Mouse (Mus musculus): Measurements from ENCODE around the gene Hmx2. TPM values are rescaled to one million over a fixed set of nuclear protein-coding genes. Genes with fewer than 3 reads are reported as not detected.

The Hmx2 gene
- polyA plus RNA-seq, 1 experiment = 1.2 TPM

DNA sequence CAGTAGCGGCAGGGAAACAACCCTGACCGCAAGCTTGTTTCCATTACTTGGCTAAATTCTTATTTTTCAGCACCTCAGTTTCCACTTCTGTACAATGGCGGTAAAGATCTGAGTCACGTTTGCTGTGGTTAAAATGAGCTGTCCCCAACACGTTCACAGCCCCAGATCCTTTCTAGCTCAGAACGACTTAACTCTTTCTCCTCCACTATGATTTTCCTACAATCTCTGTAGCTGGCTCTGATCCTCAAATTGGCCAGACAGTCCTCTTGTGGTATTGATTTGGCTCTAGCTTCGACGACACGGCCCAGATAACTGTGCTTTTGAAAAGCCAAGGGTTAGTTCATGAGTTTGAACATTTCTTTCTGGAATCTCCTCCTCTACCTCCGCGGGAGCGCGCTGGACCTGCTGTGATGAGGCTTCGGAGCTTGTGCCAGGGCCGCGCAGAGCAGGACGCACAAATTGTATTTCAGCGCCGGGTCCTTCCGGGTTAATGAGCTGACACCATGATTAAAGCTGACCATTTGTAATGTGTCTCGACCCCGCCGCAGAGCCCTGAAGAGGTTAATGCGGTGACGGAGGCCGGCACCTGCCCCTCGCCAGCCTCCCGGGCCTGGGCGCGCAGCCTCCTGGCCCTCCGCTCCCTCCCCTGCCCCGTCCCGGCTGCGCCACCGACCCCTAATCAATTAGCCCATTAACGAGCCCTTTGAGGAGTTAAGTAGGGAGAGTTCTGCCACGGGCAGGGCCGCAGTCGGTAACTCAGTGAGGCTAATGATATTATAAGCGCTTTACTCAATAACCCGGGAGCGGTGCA is 3.6 kb downstream of the Hmx2 start:
- no peaks in the 10 kb centered on the region for H3K36me3 ChIP-seq (ENCODE audit: control insufficient read depth, insufficient read depth, low read length)
- peaks cover 17% of the 10 kb centered on the region for H3K4me1 ChIP-seq (ENCODE audit: control insufficient read depth, insufficient read depth, insufficient read length, low read length)
- no peak for TF ChIP-seq POLR2A (IDR thresholded peaks at IDR 0.05; ENCODE audit: low read depth, low read length)
- TF ChIP-seq CTCF (IDR thresholded peaks at IDR 0.05; ENCODE audit: extremely low read depth, insufficient read length, insufficient replicate concordance, low read depth, low read length) = no peak
- no peak overlapping the region for H3K27ac ChIP-seq (ENCODE audit: insufficient read depth, low read depth, low read length)
- H3K4me3 ChIP-seq (ENCODE audit: low read depth, low read length) = no peak overlapping the region
- 4% methylated on average over 42 of the region's 42 CpGs for WGBS
- peaks cover 95% of the 10 kb centered on the region for H3K27me3 ChIP-seq (ENCODE audit: control insufficient read depth, insufficient read depth, low read length)

DNA sequence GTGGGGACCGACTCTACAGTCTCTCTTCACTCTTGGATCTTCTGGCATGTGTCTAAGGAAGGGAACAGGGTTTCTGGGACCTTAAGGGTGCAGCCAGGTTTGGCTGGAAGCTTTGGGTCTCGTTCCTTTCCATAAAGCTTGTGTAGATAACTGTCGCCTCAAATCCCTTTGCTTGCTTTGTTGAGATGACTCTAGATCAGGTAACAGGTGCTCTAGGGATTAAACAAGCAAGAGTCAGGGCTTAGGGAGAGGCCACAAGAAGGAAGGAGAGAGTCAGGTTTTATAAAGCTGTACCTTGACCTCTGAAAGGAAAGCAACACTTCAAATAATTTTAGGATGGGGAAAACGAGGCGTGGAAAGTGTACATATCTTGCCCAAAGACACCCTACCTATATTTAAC is 4.2 kb downstream of the Hmx2 start:
- H3K27me3 ChIP-seq (ENCODE audit: control insufficient read depth, insufficient read depth, low read length) = peaks cover 96% of the 10 kb centered on the region
- no peak for TF ChIP-seq POLR2A (IDR thresholded peaks at IDR 0.05; ENCODE audit: low read depth, low read length)
- no peak for TF ChIP-seq CTCF (IDR thresholded peaks at IDR 0.05; ENCODE audit: extremely low read depth, insufficient read length, insufficient replicate concordance, low read depth, low read length)
- no peaks in the 10 kb centered on the region for H3K36me3 ChIP-seq (ENCODE audit: control insufficient read depth, insufficient read depth, low read length)
- 5% methylated on average over 5 of the region's 5 CpGs for WGBS
- peaks cover 17% of the 10 kb centered on the region for H3K4me1 ChIP-seq (ENCODE audit: control insufficient read depth, insufficient read depth, insufficient read length, low read length)
- H3K27ac ChIP-seq (ENCODE audit: insufficient read depth, low read depth, low read length) = no peak overlapping the region
- H3K4me3 ChIP-seq (ENCODE audit: low read depth, low read length) = no peak overlapping the region

DNA sequence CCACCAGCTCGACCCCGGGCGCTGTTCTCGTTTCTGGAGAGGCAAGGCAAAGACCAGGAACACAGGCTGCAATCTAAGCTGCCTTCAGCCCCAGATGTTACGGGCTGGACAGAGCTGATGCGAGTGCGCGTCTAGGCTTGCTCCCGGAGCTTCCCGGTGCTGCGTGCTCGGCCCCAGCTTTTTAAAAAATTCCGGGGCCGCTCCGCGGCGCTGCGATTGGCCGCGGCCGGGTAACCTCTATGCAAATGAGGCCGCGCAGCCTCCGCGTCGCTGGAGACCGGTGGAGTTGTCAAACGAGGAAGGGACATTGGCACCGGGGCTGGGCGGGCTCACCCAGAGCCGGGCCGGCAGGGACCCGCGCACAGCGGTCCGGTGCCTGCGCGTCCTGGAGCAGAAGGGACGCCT is 5.2 kb downstream of the Hmx2 start:
- peaks cover 17% of the 10 kb centered on the region for H3K4me1 ChIP-seq (ENCODE audit: control insufficient read depth, insufficient read depth, insufficient read length, low read length)
- no peak overlapping the region for H3K27ac ChIP-seq (ENCODE audit: insufficient read depth, low read depth, low read length)
- TF ChIP-seq POLR2A (IDR thresholded peaks at IDR 0.05; ENCODE audit: low read depth, low read length) (no peak), CTCF (IDR thresholded peaks at IDR 0.05; ENCODE audit: extremely low read depth, insufficient read length, insufficient replicate concordance, low read depth, low read length) (no peak)
- H3K36me3 ChIP-seq (ENCODE audit: control insufficient read depth, insufficient read depth, low read length) = no peaks in the 10 kb centered on the region
- 1% methylated on average over 39 of the region's 39 CpGs for WGBS
- H3K27me3 ChIP-seq (ENCODE audit: control insufficient read depth, insufficient read depth, low read length) = peaks cover 91% of the 10 kb centered on the region
- peak overlapping the region; percentile 47 for H3K4me3 ChIP-seq (ENCODE audit: low read depth, low read length)

DNA sequence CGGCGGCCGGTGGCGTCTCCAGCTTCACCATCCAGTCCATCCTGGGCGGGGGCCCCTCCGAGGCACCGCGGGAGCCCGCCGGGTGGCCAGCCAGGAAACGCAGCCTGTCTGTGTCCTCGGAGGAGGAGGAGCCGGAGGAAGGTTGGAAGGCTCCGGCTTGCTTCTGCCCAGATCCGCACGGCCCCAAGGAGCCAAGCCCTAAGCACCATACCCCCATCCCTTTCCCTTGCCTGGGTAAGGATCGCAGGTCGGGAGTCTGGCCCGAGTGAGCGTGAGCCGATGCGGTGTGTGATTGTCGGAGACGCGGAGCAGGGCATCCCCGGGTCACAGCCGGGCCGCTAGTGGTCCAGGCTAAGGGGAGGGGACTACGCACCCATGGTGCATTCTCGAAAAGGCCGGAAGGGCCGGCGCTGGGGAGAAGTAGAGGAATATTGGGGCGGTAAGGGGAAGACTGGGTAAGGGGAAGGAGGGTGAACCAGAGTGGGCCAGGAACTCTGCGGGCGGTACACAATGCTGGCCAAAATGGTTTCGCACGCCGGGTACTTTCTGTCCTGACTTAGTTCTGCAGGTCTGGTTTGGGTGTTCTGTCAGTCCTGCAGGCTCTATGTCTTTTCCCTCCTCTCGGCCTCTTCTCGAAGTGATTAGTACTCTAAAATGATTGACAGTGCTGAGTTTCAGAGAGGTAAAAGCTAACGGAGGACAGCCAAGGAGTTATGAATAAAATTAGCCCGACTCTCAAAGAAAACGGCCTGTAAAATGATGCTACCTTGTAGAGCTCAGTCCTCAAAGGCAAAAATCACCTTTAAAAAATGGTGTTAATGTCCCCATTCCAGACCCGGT is 6.0 kb downstream of the Hmx2 start:
- WGBS = 3% methylated on average over 45 of the region's 45 CpGs
- peaks cover 17% of the 10 kb centered on the region for H3K4me1 ChIP-seq (ENCODE audit: control insufficient read depth, insufficient read depth, insufficient read length, low read length)
- peak overlapping the region; percentile 47 for H3K4me3 ChIP-seq (ENCODE audit: low read depth, low read length)
- H3K36me3 ChIP-seq (ENCODE audit: control insufficient read depth, insufficient read depth, low read length) = no peaks in the 10 kb centered on the region
- TF ChIP-seq CTCF (IDR thresholded peaks at IDR 0.05; ENCODE audit: extremely low read depth, insufficient read length, insufficient replicate concordance, low read depth, low read length) = no peak
- TF ChIP-seq POLR2A (IDR thresholded peaks at IDR 0.05; ENCODE audit: low read depth, low read length) = no peak
- no peak overlapping the region for H3K27ac ChIP-seq (ENCODE audit: insufficient read depth, low read depth, low read length)
- H3K27me3 ChIP-seq (ENCODE audit: control insufficient read depth, insufficient read depth, low read length) = peaks cover 85% of the 10 kb centered on the region

DNA sequence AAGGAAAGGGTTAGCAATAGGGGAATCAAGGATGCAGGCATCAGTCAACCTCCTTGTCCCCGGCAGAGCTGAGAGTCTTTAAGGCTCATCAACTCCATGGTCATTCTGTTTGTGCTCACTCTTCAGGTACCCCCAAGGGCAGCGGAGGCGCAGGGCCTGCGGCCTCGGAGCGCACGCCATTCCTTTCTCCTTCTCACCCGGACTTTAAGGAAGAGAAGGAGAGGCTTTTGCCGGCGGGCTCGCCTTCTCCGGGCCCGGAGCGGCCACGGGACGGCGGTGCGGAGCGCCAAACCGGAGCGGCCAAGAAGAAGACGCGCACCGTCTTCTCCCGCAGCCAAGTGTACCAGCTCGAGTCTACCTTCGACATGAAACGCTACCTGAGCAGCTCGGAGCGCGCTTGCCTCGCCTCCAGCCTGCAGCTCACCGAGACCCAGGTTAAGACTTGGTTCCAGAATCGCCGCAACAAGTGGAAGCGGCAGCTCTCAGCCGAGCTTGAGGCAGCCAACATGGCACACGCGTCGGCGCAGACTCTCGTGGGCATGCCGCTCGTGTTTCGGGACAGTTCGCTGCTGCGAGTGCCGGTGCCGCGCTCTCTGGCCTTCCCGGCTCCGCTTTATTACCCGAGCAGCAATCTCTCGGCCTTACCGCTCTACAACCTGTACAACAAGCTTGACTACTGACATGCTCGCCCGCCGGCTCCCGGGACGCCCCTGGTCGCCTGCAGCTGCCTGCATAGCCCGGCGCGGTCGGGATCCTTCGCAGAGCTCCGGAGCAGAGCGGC is 6.9 kb downstream of the Hmx2 start:
- peaks cover 76% of the 10 kb centered on the region for H3K27me3 ChIP-seq (ENCODE audit: control insufficient read depth, insufficient read depth, low read length)
- peak overlapping the region; percentile 44 for H3K4me3 ChIP-seq (ENCODE audit: low read depth, low read length)
- TF ChIP-seq CTCF (IDR thresholded peaks at IDR 0.05; ENCODE audit: extremely low read depth, insufficient read length, insufficient replicate concordance, low read depth, low read length) (no peak), POLR2A (IDR thresholded peaks at IDR 0.05; ENCODE audit: low read depth, low read length) (no peak)
- no peaks in the 10 kb centered on the region for H3K36me3 ChIP-seq (ENCODE audit: control insufficient read depth, insufficient read depth, low read length)
- 2% methylated on average over 68 of the region's 68 CpGs for WGBS
- peaks cover 17% of the 10 kb centered on the region for H3K4me1 ChIP-seq (ENCODE audit: control insufficient read depth, insufficient read depth, insufficient read length, low read length)
- no peak overlapping the region for H3K27ac ChIP-seq (ENCODE audit: insufficient read depth, low read depth, low read length)

DNA sequence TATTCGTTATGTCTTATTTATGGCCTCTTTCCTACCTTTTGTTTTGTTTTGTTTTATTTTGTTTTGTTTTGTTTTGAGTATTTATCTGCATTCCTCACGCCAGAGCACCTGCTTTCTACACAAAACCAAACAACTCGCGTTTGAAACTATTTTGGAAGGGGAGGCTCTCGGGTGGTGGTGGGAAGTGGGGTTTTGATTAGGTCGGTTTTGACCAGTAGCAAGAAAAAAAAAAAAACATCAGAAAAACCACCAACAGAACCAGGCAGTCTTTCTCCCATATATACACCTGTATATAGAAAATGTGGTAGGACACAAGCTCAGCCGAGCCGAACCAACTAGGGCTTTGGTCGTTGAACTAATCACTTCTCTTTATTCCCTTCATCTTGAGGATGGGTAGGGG is 7.5 kb downstream of the Hmx2 start:
- H3K27ac ChIP-seq (ENCODE audit: insufficient read depth, low read depth, low read length) = no peak overlapping the region
- WGBS = 5% methylated on average over 9 of the region's 9 CpGs
- peaks cover 71% of the 10 kb centered on the region for H3K27me3 ChIP-seq (ENCODE audit: control insufficient read depth, insufficient read depth, low read length)
- peaks cover 17% of the 10 kb centered on the region for H3K4me1 ChIP-seq (ENCODE audit: control insufficient read depth, insufficient read depth, insufficient read length, low read length)
- no peaks in the 10 kb centered on the region for H3K36me3 ChIP-seq (ENCODE audit: control insufficient read depth, insufficient read depth, low read length)
- no peak for TF ChIP-seq CTCF (IDR thresholded peaks at IDR 0.05; ENCODE audit: extremely low read depth, insufficient read length, insufficient replicate concordance, low read depth, low read length)
- no peak for TF ChIP-seq POLR2A (IDR thresholded peaks at IDR 0.05; ENCODE audit: low read depth, low read length)
- H3K4me3 ChIP-seq (ENCODE audit: low read depth, low read length) = peak overlapping the region; percentile 44; the same call in 1 of the 2 replicates
